Mouse (Mus musculus) mouse embryonic stem cell (cell line): ENCODE data around the gene Pitpnc1.

ENCODE experiments used
- in situ Hi-C, 2 experiments: fragments of 300-500 bp; cut with MboI; formaldehyde crosslinking; loops; 1 replicate in 1 of 2; 3 replicates in 1 of 2; pipeline ENCODE4 v1.14.3; 2019 to 2020; ENCODE audit warnings: low sequenced_read_pairs in 2 of 2, low pct_unique_long_range_greater_than_20kb in 1 of 2, mixed read lengths in 1 of 2; ENCODE audit not compliant: unreplicated experiment in 1 of 2

The Pitpnc1 gene

GRCm38 (mm10) chr11:107183777-107184176 is 286.7 kb downstream of the Pitpnc1 start:
- in situ Hi-C loops = no loop called here

DNA sequence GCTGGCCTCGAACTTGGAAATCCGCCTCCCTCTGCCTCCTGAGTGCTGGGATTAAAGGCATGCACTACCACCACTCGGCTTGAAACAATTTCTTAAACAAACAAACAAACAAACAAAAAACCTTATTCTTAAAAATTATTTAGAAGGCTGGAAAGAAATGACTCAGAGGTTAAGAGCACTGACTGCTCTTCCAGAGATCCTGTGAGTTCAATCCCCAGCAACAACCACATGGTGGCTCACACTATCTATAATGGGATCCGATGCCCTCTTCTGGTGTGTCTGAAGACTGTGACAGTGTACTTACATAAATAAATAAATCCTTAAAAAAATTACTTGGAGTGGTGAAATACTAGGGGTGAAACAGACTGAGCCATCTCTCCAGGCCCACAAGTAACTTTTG is 309.3 kb downstream of the Pitpnc1 start:
- in situ Hi-C loops = no loop called here

DNA sequence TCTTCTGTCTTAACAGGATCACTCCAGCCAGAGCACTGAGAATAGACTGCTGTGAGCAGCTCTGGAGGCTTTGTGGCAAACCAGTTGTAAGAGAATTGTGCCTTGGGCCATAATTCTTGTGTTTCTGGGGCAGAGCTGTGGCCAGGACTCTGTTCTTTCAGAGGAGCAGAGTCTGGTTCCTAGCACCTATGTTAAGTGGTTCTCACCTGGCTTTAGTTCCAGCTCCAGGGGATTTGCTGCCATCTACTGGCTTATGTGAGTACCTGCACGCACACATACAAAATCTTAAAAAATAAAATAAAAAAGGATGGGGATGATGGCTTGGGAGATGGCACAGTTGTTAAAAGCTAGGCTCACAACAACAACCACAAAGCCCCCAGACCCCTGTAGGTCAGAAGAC is 311.5 kb downstream of the Pitpnc1 start:
- in situ Hi-C loops = loop anchor here (10.0 kb wide), 2 partner anchors 144 to 316 kb away; partner anchors contain the start of genes Pitpnc1 (in 1 of the 2) and Psmd12 (in 1 of the 2)
